Mouse (Mus musculus) embryonic facial prominence, embryonic 15.5 days (tissue): Measurements from ENCODE around the gene Samd8. TPM values are rescaled to one million over a fixed set of nuclear protein-coding genes. Genes with fewer than 3 reads are reported as not detected.

Source experiments
- ATAC-seq: fragments of 200-750 bp; cut with Nextera tagmentation; 2 replicates; pipeline ENCODE4 v1.8.0; 2017; ENCODE audit warnings: low read depth, moderate TSS enrichment; ENCODE audit not compliant: insufficient number of reproducible peaks, low FRiP score, low TSS enrichment
- H3K27ac ChIP-seq: fragments of 300-500 bp; sonication (generic); replicated peaks from 2 replicates; pipeline ENCODE4 v1.5.1; 2015; ENCODE audit warnings: mild to moderate bottlenecking, inconsistent platforms
- H3K27me3 ChIP-seq: fragments of 300-500 bp; sonication (generic); 2 replicates; pipeline ENCODE4 v1.6.1; 2015; ENCODE audit warnings: inconsistent platforms
- H3K36me3 ChIP-seq: fragments of 300-500 bp; sonication (generic); 2 replicates; pipeline ENCODE4 v1.6.1; 2015; ENCODE audit warnings: mild to moderate bottlenecking, inconsistent platforms
- H3K4me1 ChIP-seq: fragments of 300-500 bp; sonication (generic); 2 replicates; pipeline ENCODE4 v1.6.1; 2015; ENCODE audit warnings: inconsistent platforms
- H3K4me2 ChIP-seq: fragments of 300-500 bp; sonication (generic); replicated peaks from 2 replicates; pipeline ENCODE4 v1.6.1; 2015; ENCODE audit warnings: mild to moderate bottlenecking, inconsistent platforms
- H3K4me3 ChIP-seq: fragments of 300-500 bp; sonication (generic); replicated peaks from 2 replicates; pipeline ENCODE4 v1.5.1; 2015; ENCODE audit warnings: mild to moderate bottlenecking, inconsistent platforms
- H3K9ac ChIP-seq: fragments of 300-500 bp; sonication (generic); 2 replicates; pipeline ENCODE4 v1.6.1; 2015; ENCODE audit warnings: inconsistent platforms
- H3K9me3 ChIP-seq: fragments of 300-500 bp; sonication (generic); replicated peaks from 2 replicates; pipeline ENCODE4 v1.6.1; 2016; ENCODE audit warnings: inconsistent platforms
- WGBS: fragments of 180-500 bp; shearing (Covaris S2); methylation state at CpG from one replicate; pipeline ENCODE4 v1.1.7; 2015; 5-methylcytosine and 5-hydroxymethylcytosine counted together
- polyA plus RNA-seq: library from polyadenylated mRNA; unstranded; fragments of >200 nt; fragmentation: Nextera tagmentation; extraction: Ambion mirVana; gene quantifications from 2 replicates; pipeline ENCODE4 v1.2.1, GENCODE M21; 2015

The Samd8 gene
- polyA plus RNA-seq, 1 experiment from 2014 or later: 11.8 TPM

DNA sequence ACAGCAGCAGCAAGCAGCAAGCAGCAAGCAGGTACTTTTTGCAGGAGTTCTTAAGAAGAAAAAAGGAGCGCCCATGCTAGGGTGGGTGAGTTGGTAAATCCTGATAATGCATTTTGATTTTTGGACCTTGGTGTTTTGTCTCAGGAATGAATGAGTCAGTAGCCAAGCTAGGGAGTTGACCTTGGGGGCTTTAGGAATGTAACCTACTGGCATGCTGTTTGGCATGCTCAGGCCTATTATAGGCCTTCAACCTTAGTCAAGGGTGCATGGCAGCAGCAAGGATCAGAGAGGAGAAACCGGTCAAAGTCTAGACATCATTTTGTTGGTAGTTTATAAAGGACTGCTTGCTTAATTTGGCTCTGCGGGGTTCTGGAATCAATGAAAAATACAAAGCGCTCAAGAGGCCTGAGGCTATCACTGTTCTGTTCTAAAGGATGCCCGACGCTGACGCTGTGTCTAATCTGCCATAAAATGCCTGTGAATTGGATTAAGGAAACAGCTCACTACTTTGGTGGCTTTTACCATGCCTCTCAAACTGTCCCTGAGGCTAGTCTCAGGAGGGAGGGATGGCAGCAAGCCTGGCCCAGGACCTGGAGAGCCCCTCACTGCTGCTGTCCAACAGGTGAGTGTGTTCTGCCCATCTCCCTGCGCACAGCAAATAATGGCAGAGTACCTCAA lies 28.2 kb upstream of the Samd8 start:
- no peak for ATAC-seq
- Histone ChIP-seq H3K27ac (no peak overlapping the region), H3K27me3 (0 out of 2 replicates have a peak, but pooled peaks cover 2% of the 10 kb centered on the region), H3K4me1 (peaks cover 13% of the 10 kb centered on the region), H3K9ac (no peak overlapping the region), H3K4me2 (no peak overlapping the region), H3K36me3 (no peaks in the 10 kb centered on the region), H3K9me3 (no peaks in the 10 kb centered on the region), H3K4me3 (no peak overlapping the region)
- 41% methylated on average over 8 of the region's 8 CpGs for WGBS

DNA sequence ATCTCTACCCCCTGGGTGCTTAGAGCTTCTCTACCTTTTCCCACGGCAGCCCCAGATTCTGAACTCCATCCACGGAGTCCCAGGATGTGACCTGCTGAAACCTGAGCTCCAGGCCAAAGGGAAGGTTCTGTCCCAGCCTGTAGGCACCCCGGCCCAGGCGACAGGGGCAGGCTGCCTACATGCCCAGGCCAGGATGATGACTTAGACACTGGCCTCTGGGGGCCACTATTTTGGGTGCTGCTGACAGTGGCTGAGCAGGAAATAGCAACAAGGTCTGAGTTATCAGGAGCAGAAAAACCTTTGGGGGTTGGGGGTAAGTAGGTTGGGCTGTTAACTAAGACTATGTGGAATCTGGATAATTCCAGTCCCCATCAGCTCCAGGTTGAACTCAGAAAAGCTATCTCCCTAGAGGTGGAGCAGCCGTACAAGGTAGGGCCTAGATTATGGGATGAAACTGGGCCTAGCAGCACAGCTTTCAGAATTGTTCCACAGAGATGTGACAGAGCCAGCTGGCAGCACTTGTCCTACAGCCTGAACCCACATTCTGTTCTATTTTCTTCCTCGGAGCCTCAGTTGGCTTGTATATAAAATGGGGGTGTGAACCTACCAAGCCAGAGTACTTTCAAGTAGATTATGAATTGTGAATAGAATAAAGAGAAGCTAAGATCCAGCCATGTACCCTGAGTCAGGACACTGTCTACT lies 21.1 kb upstream of the Samd8 start:
- Histone ChIP-seq H3K4me3 (no peak overlapping the region), H3K4me2 (no peak overlapping the region), H3K27me3 (0 out of 2 replicates have a peak, but pooled peaks cover 2% of the 10 kb centered on the region), H3K4me1 (no peaks in the 10 kb centered on the region), H3K9me3 (no peaks in the 10 kb centered on the region), H3K27ac (no peak overlapping the region), H3K36me3 (no peaks in the 10 kb centered on the region), H3K9ac (no peak overlapping the region)
- ATAC-seq: no peak
- 61% methylated on average over 6 of the region's 6 CpGs for WGBS

DNA sequence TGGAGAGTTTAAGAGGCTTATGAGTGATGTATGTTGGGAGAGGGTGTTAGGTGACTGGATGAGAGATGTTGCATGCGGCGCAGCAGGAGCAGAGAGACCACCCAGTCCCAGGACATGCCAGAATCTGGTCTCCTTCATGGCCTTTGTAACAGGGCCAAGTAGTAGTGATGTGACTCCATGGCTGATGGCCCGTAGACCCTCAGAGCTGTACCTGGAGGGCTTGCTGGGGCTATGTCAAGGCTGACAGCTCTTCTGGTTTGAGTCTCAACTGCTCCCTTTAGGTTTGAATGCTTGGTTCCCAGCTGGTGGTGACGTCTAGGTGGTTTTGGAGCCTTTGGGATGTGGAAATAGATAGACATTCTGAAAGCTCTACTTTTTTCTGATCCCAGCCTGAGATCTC lies 20.4 kb upstream of the Samd8 start:
- WGBS: 92% methylated on average over 4 of the region's 4 CpGs

DNA sequence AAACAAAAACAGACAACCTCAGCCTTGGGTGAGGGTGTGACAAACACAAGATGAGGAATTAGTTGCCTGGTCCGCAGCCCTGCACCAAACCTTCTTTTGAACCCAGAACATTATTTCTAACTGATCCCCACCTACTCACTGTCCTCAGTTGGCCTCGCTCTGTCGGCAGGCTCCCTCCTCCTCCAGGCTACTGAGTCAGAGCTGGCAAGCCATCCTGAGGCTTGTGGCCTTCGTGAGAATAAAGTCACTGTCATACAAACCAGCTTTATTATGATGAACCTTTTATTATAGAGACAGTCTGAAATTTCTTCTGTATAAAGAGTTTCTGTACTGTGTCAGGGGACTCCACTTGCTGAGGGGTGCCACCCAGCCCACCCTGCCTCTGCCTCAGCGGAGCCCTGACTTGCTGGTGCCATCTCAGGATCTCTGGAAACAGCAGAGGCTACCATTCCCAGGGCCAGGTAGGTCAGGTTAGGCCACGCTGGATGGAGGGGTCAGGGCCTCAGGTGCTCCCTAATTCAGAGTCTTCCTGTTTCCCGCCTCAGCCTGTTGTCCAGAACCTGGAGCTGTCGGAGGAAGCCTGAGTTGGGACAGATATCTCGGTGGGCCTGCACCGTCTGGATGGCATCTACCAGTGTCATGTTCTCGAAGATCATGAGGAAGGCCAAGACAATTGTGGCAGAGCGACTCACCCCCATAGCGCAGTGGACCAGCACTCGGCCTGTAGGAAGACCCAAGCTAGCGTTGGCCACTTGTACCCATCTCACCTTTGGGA lies 17.0 kb upstream of the Samd8 start:
- Histone ChIP-seq H3K9me3 (no peaks in the 10 kb centered on the region), H3K27ac (no peak overlapping the region), H3K27me3 (no peaks in the 10 kb centered on the region), H3K36me3 (no peaks in the 10 kb centered on the region), H3K4me2 (no peak overlapping the region), H3K9ac (no peak overlapping the region), H3K4me3 (no peak overlapping the region), H3K4me1 (no peaks in the 10 kb centered on the region)
- ATAC-seq: no peak; the same call in 1 of the 2 replicates
- WGBS: 90% methylated on average over 15 of the region's 15 CpGs

More for the DNA sequence above, 20.4 kb upstream of the Samd8 start:
- no peak for ATAC-seq
- Histone ChIP-seq H3K4me3 (no peak overlapping the region), H3K4me2 (no peak overlapping the region), H3K27ac (no peak overlapping the region), H3K9ac (no peak overlapping the region), H3K9me3 (no peaks in the 10 kb centered on the region), H3K36me3 (no peaks in the 10 kb centered on the region), H3K4me1 (no peaks in the 10 kb centered on the region), H3K27me3 (no peaks in the 10 kb centered on the region)

DNA sequence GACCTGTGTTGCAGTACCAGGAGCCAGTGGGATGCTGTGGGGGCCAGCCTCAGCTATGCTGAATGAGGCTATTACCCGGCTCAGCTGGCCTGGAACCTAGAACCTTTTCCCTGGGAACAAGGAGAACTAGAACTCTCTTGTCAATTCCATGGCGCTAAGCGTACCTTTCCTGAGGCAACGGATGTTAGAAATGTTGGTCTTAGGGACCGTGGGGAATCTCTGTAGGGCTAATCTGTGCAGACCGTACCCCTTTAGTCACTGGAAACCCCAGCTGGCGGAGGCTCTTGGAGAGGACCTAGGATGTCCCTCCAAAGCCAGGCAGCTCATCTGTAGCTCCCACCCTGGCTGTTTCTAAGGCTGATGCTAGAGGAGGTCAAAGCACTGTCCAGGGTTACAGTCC lies 10.0 kb upstream of the Samd8 start:
- H3K4me3 ChIP-seq: no peak overlapping the region
- H3K36me3 ChIP-seq: no peaks in the 10 kb centered on the region
- H3K4me2 ChIP-seq: no peak overlapping the region
- 0 out of 2 replicates have a peak, but pooled peaks cover 7% of the 10 kb centered on the region for H3K4me1 ChIP-seq
- H3K9ac ChIP-seq: no peak overlapping the region
- 93% methylated on average over 7 of the region's 7 CpGs for WGBS
- H3K9me3 ChIP-seq: no peaks in the 10 kb centered on the region
- ATAC-seq: no peak
- H3K27me3 ChIP-seq: no peaks in the 10 kb centered on the region
- no peak overlapping the region for H3K27ac ChIP-seq

DNA sequence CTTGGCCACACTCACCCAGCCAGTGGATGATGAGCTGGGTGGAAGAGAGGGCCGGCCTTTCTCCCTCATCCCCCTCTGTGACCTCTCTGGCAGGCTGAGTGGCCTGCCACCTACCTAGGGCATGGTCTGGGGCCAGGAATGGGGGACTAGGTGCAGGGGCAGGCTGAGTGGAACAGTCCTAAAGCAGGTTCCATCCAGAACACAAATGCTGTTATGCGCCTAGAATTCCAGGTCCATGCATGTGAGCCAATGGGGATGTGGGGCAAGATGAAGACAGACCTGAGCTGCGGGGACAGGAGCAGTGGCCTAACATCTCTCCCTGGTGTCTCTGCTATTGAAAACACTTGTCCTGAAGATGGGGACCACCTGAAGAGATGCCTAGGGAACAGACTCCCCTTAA lies 9.0 kb upstream of the Samd8 start:
- Histone ChIP-seq H3K9me3 (no peaks in the 10 kb centered on the region), H3K27ac (no peak overlapping the region), H3K36me3 (no peaks in the 10 kb centered on the region), H3K4me1 (0 out of 2 replicates have a peak, but pooled peaks cover 7% of the 10 kb centered on the region), H3K9ac (no peak overlapping the region), H3K4me3 (no peak overlapping the region), H3K27me3 (no peaks in the 10 kb centered on the region), H3K4me2 (no peak overlapping the region)
- ATAC-seq: no peak
- WGBS: 88% methylated on average over 3 of the region's 3 CpGs

DNA sequence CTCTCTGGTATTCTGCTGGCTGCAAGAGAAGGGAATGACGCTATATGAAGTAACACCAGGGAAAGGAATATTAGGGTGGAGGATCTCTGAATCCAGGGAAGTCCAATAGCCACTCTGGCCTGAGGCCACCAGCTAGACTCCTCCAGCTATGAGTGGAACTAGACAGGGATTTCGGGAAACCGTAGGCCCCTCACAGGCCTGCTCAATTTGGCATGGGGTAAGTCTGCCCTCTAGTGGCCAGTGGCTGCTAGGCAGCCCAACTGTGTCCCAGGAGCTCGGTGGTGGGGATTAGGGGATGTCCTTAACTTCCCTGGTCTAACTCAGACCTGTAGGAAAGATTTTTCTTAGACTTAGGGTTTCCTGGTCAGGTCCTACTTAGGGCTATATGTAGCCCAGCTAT lies 8.5 kb upstream of the Samd8 start:
- 9% methylated on average over 4 of the region's 4 CpGs for WGBS
- Histone ChIP-seq H3K36me3 (no peaks in the 10 kb centered on the region), H3K4me1 (0 out of 2 replicates have a peak, but pooled peaks cover 7% of the 10 kb centered on the region), H3K4me3 (no peak overlapping the region), H3K9ac (no peak overlapping the region), H3K27me3 (no peaks in the 10 kb centered on the region), H3K9me3 (no peaks in the 10 kb centered on the region), H3K27ac (no peak overlapping the region), H3K4me2 (no peak overlapping the region)
- peak; percentile 69; the same call in 1 of the 2 replicates for ATAC-seq

DNA sequence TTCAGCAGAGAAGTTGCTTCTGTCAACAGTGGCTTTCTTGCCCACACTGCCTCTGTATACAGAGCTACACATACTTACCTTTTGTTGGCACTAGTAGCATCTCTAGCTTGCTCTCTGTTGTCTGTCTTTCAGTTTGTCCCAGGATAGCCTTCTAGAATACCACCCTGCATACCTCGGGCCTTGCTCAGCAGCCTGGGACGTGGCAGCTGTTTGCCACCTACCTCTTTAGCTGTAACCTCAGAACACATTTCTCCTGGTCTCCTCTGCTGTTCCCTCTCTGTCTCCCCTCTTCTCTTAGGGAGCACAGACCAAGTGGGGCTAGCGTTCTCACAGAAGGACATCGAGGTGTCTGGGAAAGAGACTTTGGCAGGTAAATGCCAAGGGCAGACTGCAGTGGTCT lies 7.9 kb upstream of the Samd8 start:
- Histone ChIP-seq H3K9ac (no peak overlapping the region), H3K27me3 (no peaks in the 10 kb centered on the region), H3K27ac (no peak overlapping the region), H3K9me3 (no peaks in the 10 kb centered on the region), H3K4me1 (0 out of 2 replicates have a peak, but pooled peaks cover 7% of the 10 kb centered on the region), H3K4me3 (no peak overlapping the region), H3K36me3 (no peaks in the 10 kb centered on the region), H3K4me2 (no peak overlapping the region)
- no peak for ATAC-seq
- WGBS: 97% methylated on average over 4 of the region's 4 CpGs

DNA sequence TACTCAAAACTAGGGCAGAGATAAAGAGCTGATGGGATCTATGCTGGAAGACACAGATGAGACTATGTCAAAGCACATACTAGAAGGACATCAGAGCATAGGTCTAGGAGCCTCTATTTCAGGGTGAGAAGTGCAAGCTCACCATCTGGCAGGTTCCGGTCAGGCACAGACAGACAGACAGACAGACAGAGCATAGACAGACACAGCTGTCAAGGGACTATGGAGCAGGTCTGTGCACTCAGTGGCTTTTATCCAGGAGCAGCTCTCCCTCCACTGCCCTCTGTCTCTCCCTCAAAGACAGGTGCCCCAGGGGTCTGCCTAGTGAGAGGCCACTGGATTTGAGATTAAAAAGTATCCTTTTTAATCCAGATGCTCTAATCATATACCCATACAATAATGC lies 6.2 kb upstream of the Samd8 start:
- H3K4me1 ChIP-seq: 0 out of 2 replicates have a peak, but pooled peaks cover 7% of the 10 kb centered on the region
- 81% methylated on average over 1 of the region's 1 CpGs for WGBS
- no peak overlapping the region for H3K4me2 ChIP-seq
- H3K36me3 ChIP-seq: no peaks in the 10 kb centered on the region
- no peaks in the 10 kb centered on the region for H3K27me3 ChIP-seq
- no peak overlapping the region for H3K4me3 ChIP-seq
- H3K27ac ChIP-seq: no peak overlapping the region
- ATAC-seq: no peak
- no peaks in the 10 kb centered on the region for H3K9me3 ChIP-seq
- H3K9ac ChIP-seq: no peak overlapping the region

DNA sequence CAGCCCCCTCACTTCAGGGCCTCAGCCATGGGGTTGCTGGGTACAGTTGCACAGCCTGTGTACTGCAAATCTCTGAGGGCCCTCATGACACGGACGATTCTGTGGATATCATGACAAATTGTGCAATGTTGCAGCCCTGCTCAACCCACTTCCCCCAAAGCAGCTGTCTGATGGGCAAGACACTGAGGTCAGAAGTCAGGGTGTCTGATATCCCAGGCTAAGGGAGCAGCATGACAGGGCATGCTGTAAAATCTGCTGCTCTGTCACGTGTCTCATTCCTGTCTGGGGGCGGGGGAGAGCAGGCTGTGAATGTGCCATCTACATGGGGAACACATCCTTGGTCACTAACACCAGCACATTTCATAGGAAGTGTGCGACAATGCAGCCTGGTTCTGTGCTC lies 5.2 kb upstream of the Samd8 start:
- Histone ChIP-seq H3K36me3 (no peaks in the 10 kb centered on the region), H3K27me3 (no peaks in the 10 kb centered on the region), H3K4me3 (no peak overlapping the region), H3K4me1 (0 out of 2 replicates have a peak, but pooled peaks cover 12% of the 10 kb centered on the region), H3K9me3 (no peaks in the 10 kb centered on the region), H3K4me2 (no peak overlapping the region), H3K27ac (no peak overlapping the region), H3K9ac (no peak overlapping the region)
- 60% methylated on average over 5 of the region's 5 CpGs for WGBS
- ATAC-seq: no peak

DNA sequence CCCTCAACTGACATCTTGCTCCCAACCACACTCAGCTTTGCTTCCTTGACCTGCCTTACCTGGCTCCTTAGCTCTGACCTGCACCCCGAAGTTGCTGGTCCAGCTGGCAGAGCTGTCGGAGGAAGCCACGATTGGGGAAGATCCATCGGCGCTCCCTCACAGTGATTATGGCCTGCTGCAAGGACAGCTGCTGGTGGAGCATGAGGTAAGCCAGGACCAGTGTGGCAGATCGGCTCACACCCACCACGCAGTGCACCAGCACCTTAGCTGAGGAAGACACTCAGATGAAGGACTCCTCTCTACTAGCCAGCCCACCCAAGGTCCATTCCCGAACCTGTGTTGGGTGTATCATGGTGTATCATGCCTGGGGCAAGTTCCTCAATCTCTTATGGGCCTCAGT lies 4.1 kb upstream of the Samd8 start:
- Histone ChIP-seq H3K27me3 (no peaks in the 10 kb centered on the region), H3K36me3 (no peaks in the 10 kb centered on the region), H3K9ac (no peak overlapping the region), H3K9me3 (no peaks in the 10 kb centered on the region), H3K4me2 (no peak overlapping the region), H3K27ac (no peak overlapping the region), H3K4me3 (no peak overlapping the region), H3K4me1 (0 out of 2 replicates have a peak, but pooled peaks cover 12% of the 10 kb centered on the region)
- WGBS: 91% methylated on average over 8 of the region's 8 CpGs
- ATAC-seq: no peak
